Mouse (Mus musculus): ENCODE results near the gene Pkd2. TPM values are rescaled to one million over a fixed set of nuclear protein-coding genes. Genes with fewer than 3 reads are reported as not detected.
A peak's percentile ranks its signal among the peaks of the same experiment; 100 is the strongest.

Pkd2 gene
- total RNA-seq, 2 experiments from 2014 or later = 1.2 TPM; not detected in 1

DNA sequence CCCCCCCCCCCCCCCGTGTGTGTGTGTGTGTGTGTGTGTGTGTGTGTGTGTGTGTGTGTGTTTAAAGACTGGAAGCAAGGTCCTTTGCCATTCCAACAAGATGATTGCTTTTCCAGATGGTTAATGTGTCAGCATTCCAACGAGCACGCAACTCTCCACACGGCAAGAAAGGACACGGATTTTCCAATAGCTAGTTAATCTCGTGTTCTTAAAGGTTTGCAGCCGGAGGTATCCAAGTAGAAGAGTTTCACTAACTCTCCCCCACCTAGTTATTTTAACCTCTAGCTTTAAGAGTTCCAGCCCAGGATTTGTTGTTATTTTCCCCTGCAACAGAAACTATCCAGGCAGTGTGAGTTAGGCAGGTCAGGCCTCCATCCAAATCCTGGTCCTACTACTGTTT is 1.6 kb downstream of the Pkd2 start:
- ATAC-seq (replicated peaks; ENCODE audit: low FRiP score, poor library complexity, severe bottlenecking) = no peak

DNA sequence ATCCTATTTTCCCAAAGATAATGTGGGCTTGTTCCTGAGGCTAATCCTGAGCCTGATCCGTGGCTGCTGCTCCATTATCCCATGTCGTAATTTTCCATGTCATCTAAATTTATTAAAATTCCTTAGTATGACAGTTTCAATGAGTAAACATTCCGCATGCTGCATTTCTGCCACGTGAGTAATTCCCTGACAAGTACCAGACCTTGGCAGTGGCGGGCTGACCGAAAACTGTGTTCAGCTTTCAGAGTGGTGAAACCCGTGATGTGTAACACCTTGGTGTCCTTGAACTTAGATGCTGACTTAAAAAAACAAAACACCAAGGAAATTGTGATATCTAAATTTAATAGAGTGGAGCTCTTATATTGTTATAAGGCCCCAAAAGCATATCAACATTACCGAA is 6.0 kb downstream of the Pkd2 start:
- ATAC-seq (replicated peaks; ENCODE audit: low FRiP score, poor library complexity, severe bottlenecking) = no peak

DNA sequence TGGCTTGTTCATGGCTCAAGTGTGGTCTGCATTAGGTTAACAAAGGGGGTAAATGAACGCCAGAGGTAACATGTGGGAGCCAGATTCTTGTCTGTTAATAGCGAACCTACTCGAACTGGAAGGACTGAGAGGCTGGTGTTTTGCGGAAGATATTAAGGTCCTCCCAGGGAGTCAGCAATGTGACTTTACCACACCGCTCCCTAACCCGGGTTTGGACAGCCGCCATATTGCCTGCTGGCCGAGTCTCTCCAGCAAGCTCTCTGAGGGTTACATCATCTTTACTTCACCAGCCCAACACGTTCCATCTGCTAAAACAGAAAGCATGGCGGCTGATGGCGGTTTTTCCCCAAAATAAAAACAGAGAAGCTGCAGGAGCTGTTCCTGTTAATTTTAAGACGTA is 6.5 kb downstream of the Pkd2 start:
- ATAC-seq (replicated peaks; ENCODE audit: low FRiP score, poor library complexity, severe bottlenecking) = no peak

DNA sequence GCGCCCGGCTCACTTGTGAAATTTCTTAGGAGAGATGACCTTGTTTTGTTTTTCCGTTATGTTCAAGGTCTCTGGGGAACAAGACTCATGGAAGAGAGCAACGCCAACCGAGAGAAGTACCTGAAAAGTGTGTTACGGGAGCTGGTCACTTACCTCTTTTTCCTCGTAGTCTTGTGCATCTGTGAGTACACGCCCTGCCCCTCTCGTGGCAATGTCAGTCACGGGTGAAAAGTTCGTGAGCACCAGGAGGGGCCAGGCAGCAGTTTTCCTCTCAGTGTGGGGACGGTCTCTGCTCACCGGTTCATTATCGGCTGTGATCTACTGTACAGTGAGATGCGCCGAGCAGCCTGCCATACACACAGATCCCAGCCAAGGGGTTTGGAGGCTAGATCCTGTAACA is 7.6 kb downstream of the Pkd2 start:
- ATAC-seq (replicated peaks; ENCODE audit: low FRiP score, poor library complexity, severe bottlenecking) = no peak

DNA sequence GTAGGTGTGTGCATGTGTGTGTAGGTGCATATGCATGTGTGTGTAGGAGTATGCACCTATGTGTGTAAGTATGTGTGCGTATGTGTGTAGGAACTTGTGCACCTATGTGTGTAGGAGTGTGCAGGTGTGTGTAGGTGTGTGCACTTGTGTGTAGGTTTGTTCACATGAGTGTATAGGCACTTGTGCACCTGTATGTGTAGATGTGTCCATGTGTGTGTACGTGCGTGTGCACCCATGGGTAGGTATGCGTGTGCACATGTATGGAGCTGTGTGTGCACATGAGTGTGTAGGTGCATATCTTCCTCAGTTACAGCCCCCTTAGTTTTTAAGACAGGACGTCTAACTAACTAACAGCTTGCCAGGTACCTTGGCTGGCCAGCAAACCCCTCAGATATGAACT is 9.3 kb downstream of the Pkd2 start:
- ATAC-seq (replicated peaks; ENCODE audit: low FRiP score, poor library complexity, severe bottlenecking) = no peak

DNA sequence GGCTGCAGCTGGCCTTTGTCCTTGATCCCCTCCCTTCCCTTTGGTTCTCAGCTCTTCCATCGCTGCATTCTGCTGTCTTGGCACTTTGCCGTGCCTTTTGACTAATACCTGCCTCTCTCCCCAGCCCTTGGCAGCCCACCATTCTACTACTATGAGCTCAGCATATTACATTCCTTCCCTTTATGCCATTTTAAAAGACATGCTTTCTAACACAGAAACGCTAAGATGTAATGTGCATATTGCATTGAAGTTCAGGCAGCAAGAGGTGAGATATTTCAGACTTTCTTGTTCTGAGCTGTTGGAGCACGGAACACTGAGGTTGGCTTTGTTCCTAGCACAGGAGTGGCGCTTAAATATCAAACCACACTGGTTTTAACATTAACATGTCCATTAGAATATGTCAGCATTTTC is 11.7 kb downstream of the Pkd2 start:
- no peak for ATAC-seq (replicated peaks; ENCODE audit: low FRiP score, poor library complexity, severe bottlenecking)

DNA sequence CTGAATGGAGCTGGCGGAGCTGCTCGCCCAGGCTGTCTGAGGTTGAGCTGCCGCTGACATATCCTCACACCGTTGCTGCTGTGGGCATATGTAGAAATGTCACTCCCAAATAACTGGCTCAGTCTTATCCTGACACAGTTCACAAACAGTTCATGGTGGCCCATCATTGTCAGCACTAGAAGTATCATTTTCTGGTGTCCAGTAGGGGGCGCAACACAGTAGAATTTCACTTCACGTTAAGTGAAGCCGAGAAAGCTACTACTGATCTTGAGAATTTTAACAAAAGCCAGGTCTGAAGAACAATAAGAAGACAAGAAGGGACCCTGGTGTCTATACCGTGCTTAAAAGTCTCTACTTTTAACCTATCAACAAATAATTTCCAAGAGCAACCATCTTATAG is 13.1 kb downstream of the Pkd2 start:
- no peak for ATAC-seq (replicated peaks; ENCODE audit: low FRiP score, poor library complexity, severe bottlenecking)

DNA sequence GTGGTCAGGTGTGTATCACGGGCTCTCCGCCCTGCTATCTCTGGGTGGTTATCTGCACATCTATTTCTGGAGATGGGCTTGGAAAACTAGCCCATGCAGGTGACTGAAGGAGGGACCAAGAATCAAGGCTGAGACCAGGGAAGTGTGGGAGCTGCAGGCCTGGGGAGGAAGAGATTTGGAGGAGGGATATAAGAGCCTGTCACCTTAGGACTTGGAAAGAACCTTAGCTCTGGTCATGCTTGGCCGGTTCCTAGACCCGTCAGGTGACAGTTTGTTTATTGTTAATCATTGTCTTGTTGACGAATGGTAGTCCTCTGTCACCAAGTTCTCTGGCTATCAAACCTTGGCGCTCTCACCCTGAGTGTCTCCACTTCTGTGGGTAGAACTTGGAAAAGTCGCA is 21.1 kb downstream of the Pkd2 start:
- no peak for ATAC-seq (replicated peaks; ENCODE audit: low FRiP score, poor library complexity, severe bottlenecking)

DNA sequence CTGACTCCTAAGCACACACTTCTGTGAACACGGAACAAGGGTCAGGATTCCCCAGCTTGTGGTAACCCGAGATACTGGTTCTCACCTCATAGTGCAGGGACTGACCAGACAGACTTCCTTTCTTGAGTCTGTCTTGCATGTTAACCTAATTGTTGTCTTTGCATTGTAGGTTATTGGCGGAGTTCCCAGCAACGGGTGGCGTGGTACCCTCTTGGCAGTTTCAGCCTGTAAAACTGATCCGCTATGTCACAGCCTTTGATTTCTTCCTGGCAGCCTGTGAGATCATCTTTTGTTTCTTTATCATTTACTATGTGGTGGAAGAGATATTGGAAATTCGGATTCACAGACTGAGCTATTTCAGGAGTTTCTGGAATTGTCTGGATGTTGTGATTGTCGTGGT is 23.6 kb downstream of the Pkd2 start:
- no peak for ATAC-seq (replicated peaks; ENCODE audit: low FRiP score, poor library complexity, severe bottlenecking)

DNA sequence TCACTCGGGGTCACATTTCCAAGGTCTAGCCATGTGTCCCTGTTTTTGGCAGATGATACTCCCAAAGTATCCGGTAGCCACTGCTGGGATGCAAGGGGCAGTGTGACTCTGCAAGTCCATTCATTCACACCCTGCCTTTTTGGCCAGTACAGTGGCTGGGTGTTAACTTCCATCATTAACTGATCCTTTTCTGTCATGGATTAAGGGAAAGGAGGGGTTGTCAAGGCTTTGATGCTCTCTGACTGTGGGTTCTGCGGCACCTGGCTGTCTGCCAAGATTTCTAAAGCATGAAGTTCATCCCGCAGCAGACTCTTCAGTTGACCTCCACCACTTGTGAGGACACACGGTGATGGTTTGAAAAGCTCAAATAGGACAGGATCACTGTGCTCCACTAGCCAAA is 32.3 kb downstream of the Pkd2 start:
- no peak for ATAC-seq (replicated peaks; ENCODE audit: low FRiP score, poor library complexity, severe bottlenecking)

DNA sequence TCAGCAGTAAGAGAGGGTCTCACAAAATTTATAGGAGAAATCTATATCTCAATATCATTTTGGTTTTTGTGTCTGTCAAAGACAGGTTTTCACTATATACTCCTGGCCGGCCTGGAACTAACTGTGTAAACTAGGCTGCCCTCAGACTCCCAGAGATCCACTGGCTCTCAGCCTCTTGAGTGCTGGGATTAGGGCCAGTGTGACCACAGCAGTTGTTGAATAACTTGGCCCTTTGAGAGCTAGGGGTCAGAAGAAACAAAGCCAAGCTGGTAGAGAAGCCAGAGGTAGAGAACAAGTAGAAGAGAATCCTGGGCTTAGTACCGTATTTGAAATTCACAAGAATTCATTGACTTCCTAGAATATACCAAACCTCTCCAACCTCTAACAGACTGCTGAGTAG is 45.6 kb downstream of the Pkd2 start:
- no peak for ATAC-seq (replicated peaks; ENCODE audit: low FRiP score, poor library complexity, severe bottlenecking)

DNA sequence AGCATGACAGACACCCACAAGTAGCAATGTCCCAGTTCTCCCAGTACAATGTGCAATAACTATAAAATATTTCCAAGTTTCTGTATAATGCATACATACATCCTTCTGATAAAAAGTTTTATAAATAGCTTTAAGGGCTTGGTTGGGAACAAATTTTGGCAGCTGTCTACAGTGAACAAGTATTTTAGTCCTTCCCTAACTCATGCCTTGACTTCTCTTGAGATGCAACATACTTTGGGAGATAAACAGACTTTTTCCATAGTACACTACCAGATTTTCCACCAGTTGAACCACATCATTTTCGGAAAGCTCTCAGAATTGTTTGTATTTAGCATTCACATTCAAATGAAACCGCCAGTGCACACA is 48.6 kb downstream of the Pkd2 start:
- no peak for ATAC-seq (replicated peaks; ENCODE audit: low FRiP score, poor library complexity, severe bottlenecking)

DNA sequence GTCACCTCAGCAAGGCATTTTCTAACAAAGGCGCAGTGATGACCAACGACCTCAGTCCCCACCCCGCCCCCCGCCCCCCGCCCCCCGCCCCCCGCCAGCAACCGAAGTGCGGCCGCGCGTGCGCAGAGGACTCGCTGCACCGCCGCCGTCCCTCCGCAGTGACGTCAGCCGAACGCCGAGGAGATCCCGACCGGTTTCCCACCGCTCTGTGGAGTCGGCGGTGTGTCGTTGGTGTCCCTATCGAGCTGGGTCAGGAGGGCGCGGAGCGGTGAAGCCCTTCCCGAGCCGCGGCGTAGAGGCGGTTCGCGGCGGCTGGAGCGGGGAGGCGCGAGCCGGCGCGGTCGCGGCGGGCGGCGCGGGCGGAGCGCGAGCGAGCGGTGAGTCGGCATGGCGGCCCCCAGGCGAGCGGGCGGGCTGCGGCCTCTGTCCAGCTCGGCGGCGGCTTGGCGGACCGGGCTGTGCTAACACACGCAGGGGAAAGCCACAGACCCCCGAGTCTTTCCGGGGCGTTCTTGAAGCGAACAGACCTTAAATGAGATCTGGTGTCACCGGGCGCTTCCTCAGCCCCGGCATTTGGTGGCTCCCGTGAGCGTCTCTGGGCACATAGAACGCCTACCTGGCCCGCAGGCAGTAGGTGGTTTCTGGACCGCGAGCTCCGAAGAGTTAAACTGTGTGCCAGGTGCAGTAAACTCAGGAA is 49.1 kb downstream of the Pkd2 start, which contains the start of gene BC005561:
Gene BC005561, plus strand, starts transcription at position 158 of the 697 bp plus-strand sequence.
- peak; percentile 89 for ATAC-seq (replicated peaks; ENCODE audit: low FRiP score, poor library complexity, severe bottlenecking)

DNA sequence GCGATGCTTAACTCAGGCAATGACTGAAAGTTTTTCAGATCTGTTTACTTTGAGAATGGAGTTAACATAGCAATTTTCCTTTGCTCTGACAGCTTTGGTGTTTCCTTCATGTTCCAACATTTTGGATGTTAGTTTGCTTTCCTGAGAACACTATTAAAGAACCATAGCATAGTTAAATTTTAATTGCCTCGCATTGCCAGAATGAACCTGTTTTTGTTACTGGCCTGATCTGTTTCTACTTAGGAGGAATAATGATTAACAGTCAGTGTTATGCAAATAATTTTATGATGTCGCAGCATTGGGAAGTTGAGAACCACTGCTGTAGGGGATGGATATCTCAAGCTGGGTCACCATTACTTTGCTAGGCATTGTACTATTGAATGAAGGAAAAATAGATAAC is 52.0 kb downstream of the Pkd2 start:
- no peak for ATAC-seq (replicated peaks; ENCODE audit: low FRiP score, poor library complexity, severe bottlenecking)

DNA sequence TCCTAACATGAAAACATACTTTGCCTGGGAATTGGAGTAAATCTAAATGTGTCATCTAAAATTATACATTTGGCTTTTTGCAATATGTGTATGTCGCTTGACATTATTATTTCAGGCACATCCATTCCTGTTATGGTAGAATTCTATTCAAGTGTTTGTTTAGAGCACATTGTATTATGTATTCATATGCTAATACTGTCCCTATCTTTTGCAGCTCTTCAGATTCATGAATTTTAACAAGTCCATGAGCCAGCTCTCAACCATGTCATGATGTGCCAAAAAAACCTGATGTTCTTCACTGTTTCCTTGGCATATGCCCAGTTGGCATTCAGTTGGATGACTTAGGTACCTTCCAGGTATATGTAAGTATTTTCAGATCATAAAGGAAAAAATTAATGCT is 79.4 kb downstream of the Pkd2 start:
- no peak for ATAC-seq (replicated peaks; ENCODE audit: low FRiP score, poor library complexity, severe bottlenecking)

DNA sequence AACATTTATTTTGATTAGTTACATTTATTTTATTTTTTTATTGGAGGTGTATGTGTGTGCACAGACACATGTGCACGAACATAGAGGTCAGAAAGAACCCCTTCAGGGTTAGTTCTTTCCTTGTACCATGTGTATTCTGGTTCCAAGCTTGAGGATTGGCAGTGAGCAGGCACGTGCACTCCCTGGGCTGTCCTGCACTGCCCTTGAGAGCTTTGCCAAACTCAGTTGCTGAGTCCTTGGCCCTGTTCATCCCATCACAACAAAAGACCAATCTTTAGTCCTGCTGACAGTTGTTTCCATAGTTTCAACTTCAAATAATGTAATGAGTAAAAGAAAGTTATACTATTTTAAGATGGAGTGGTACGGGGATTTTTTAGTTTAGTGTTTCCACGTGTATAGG is 80.1 kb downstream of the Pkd2 start:
- ATAC-seq (replicated peaks; ENCODE audit: low FRiP score, poor library complexity, severe bottlenecking) = no peak

Other genes with a start within 250 kb of the Pkd2 start
- 2.9 and 10.8 TPM in 2 replicates for gene Ibsp, start 160.3 kb upstream of the Pkd2 start, total RNA-seq (2015; ENCODE audit: low replicate concordance)
- 2.4 and 12.1 TPM in 2 replicates for gene Ibsp, start 160.3 kb upstream of the Pkd2 start, total RNA-seq (2017; ENCODE audit: low replicate concordance)
- gene Mepe, start 134.1 kb upstream of the Pkd2 start, total RNA-seq (2015; ENCODE audit: low replicate concordance) = not detected in 2 replicates
- not detected in 2 replicates for gene Mepe, start 134.1 kb upstream of the Pkd2 start, total RNA-seq (2017; ENCODE audit: low replicate concordance)
- 1.3 and 14.8 TPM in 2 replicates for gene Spp1, start 24.3 kb upstream of the Pkd2 start, total RNA-seq (2015; ENCODE audit: low replicate concordance)
- 2.4 and 3.3 TPM in 2 replicates for gene Spp1, start 24.3 kb upstream of the Pkd2 start, total RNA-seq (2017; ENCODE audit: low replicate concordance)
- gene BC005561, start 48.9 kb downstream of the Pkd2 start, total RNA-seq (2015; ENCODE audit: low replicate concordance) = 5.9 and 6.1 TPM in 2 replicates
- gene BC005561, start 48.9 kb downstream of the Pkd2 start, total RNA-seq (2017; ENCODE audit: low replicate concordance) = 4.2 and 5.2 TPM in 2 replicates

Measured in erythroid progenitor cell, adult 5-6 weeks (primary cell).